Mouse (Mus musculus): ENCODE data around the gene Cenpj.

Cenpj gene

DNA sequence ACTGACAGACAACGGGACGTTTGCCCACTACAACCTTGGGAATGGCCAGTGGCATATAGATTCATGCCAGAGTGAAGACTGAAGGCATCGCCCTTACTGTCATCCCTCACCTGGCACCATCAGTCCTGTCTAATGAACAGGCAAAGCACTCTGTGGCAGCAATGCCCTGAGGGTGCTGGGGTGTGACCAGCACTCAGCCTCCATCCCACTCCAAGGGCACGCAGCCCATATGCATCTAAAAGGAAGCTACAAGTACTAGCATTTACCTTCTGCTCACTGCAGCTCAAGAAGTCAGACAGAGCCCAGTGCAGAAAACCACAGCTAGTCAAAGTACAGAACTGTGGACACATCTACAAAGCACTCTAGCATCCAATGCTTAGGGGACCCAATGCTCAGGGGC lies 29.7 kb downstream of the Cenpj start:
- no peak for DNase-seq (ENCODE audit: low spot score in 2 of 2)

DNA sequence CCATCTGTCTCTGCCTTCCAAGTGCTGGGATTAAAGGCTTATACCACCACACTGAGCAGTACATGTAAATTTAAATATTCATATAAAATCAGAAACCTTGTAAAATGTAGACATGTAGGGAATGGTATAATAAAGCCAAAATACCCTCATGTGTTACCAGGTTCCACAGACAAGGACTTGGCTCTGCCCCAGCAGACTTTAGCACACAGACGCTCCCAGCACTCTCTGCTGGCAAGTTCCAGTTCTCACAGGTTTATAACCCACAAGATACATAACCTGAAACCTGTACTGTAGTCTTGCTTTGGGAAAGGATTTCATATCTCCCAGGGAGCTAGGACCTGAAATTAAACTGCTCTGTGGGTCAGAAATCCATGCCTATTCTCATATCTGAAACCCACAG lies 30.3 kb downstream of the Cenpj start:
- DNase-seq (ENCODE audit: low spot score in 2 of 2): no peak

DNA sequence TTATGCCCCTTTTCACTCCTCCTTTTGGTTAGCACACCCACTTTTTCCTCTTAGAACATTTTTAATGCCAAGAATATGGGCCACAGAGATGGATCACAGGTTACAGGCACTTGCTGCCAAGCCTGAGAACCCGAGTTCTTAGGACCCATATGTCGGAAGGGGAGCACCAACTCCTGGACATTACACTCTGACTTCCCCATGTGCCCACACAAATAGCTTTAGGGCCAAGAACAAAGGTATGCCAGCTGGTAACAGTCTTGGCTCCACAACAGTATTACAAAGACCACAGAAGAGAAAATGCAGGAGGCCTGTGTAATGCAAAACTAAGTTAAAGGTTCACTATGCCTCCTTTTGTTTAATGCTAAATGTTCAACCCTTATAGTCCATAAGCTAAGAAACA lies 44.4 kb downstream of the Cenpj start:
- DNase-seq (ENCODE audit: low spot score in 2 of 2): no peak

DNA sequence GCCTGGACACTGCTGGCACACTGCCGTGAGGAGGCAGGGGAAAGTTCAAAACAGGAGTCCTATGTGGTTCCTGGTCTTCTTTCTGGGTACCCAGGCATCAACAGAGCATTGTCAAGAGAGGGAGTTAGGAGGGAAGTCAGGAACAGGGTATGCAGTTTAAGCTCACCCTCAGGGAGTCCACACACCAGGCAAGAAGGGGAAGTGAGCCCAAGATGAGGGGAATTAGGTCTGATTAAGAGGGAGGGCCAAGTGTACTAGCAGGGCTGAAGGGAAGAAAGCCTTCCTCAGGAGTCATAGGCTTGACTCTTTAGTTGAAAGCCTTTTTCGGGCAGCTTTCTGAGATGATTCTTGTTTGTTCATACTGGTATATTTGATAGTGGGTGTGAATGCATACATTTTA lies 60.5 kb downstream of the Cenpj start:
- DNase-seq (ENCODE audit: low spot score in 2 of 2): no peak

DNA sequence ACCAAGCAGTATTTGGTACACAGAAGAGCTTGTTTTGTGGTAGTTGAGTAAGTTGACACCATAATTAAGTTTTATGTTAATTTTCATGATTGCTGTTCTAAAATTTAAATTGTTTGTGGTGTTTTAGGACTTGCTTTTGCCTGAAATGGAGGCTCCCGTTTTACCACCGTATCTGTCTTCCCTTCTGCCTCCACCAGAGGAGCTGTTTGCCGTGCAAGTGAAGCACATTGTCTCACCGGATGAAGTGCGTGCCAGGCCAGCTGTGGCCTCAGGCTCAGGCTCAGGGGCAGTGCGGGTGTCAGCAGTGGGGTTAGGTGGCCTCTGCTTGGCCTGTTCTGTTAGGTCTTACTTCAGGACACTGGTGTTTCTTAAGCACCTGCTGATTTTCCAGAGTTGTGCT lies 63.1 kb downstream of the Cenpj start:
- DNase-seq (ENCODE audit: low spot score in 2 of 2): peak in 1 of 2 experiments; percentile 1

- DNase-seq (ENCODE audit: low spot score in 2 of 2): no peak
Measured at GRCm38 (mm10) chr14:56506743-56507142, 68.5 kb downstream of the Cenpj start.

DNA sequence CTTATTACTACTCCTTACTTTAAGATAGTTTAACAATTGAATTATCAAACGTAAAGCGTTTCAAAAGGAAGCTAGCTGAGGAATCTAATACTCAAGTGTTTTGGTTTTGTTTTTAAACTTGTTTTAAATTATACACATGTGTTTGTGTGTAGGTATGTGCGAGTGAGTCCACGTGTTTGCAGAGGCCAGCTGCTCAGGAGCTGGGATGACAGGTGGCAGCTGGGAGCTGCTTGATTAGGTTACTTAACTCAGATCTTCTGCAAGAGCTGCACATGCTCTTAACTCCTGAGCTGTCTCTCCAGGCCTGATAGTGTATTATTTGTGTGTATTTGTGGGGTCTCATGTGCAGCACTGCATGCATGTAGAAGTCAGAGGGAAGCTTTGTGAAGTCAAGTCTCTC lies 72.8 kb downstream of the Cenpj start:
- DNase-seq (ENCODE audit: low spot score in 2 of 2): no peak

GRCm38 (mm10) chr14:56489806-56490205 lies 85.4 kb downstream of the Cenpj start:
- no peak for DNase-seq (ENCODE audit: low spot score in 2 of 2)
